Mouse (Mus musculus) central nervous system, embryonic 14 days (tissue): Measurements from ENCODE around the gene Gm498. TPM values are rescaled to one million over a fixed set of nuclear protein-coding genes. Genes with fewer than 3 reads are reported as not detected.

Experiments
- polyA plus RNA-seq: library from polyadenylated mRNA; depleted of rRNA; stranded (reverse); fragments of >200 nt; gene quantifications from 2 replicates; pipeline ENCODE4 v1.2.3, GENCODE M21; 2012; rRNA removed

The Gm498 gene
- polyA plus RNA-seq, result not detected in 2 replicates

GRCm38 (mm10) chr7:143866538-143866937 lies at the start of gene Gm498:
Gm498 (plus strand) TSS chr7:143866838.

GRCm38 (mm10) chr7:143822375-143823265 lies 44.0 kb upstream of the Gm498 start, which contains the start of the genes Nadsyn1 and Dhcr7:
Nadsyn1 (minus strand) TSS chr7:143822849.
Dhcr7 (plus strand) TSS chr7:143823145.

Other genes with a start within 250 kb of the Gm498 start
- gene Tnfrsf26, start 238.1 kb upstream of the Gm498 start, polyA plus RNA-seq, result 0.38 and 0.41 TPM in 2 replicates
- gene Tnfrsf22, start 217.2 kb upstream of the Gm498 start, polyA plus RNA-seq, result 6.0 and 9.1 TPM in 2 replicates
- gene Tnfrsf23, start 181.0 kb upstream of the Gm498 start, polyA plus RNA-seq, result 2.1 and 3.0 TPM in 2 replicates
- 44.1 and 49.9 TPM in 2 replicates for gene Osbpl5, start 109.9 kb upstream of the Gm498 start, polyA plus RNA-seq
- gene Mrgprg, start 99.8 kb upstream of the Gm498 start, polyA plus RNA-seq, result not detected in 2 replicates
- gene Mrgpre, start 82.3 kb upstream of the Gm498 start, polyA plus RNA-seq, result 4.6 and 6.0 TPM in 2 replicates
- gene Nadsyn1, start 44.0 kb upstream of the Gm498 start, polyA plus RNA-seq, result 13.2 and 13.7 TPM in 2 replicates
- gene Dhcr7, start 43.7 kb upstream of the Gm498 start, polyA plus RNA-seq, result 94.1 and 98.4 TPM in 2 replicates
- 18.5 and 20.3 TPM in 2 replicates for gene Shank2, start 135.1 kb downstream of the Gm498 start, polyA plus RNA-seq